Mouse (Mus musculus): ENCODE results near the gene Cggbp1.

Gene Cggbp1

GRCm38 (mm10) chr16:64873416-64874305 lies 21.9 kb downstream of the Cggbp1 start:
- peak; percentile 67 for DNase-seq (ENCODE audit: low read depth)

GRCm38 (mm10) chr16:64875384-64875783 lies 23.6 kb downstream of the Cggbp1 start:
- no peak for DNase-seq (ENCODE audit: low read depth)

GRCm38 (mm10) chr16:64875822-64876221 lies 24.0 kb downstream of the Cggbp1 start:
- no peak for DNase-seq (ENCODE audit: low read depth)

GRCm38 (mm10) chr16:64876631-64877265 lies 25.0 kb downstream of the Cggbp1 start:
- DNase-seq (ENCODE audit: low read depth), result no peak

- no peak for DNase-seq (ENCODE audit: low read depth)
Measured at GRCm38 (mm10) chr16:64877314-64877713, 25.5 kb downstream of the Cggbp1 start.

- no peak for DNase-seq (ENCODE audit: low read depth)
Measured at GRCm38 (mm10) chr16:64878611-64879132, 26.9 kb downstream of the Cggbp1 start.

- no peak for DNase-seq (ENCODE audit: low read depth)
Measured at GRCm38 (mm10) chr16:64879735-64880134, 27.9 kb downstream of the Cggbp1 start.

GRCm38 (mm10) chr16:64880986-64881385 lies 29.2 kb downstream of the Cggbp1 start:
- no peak for DNase-seq (ENCODE audit: low read depth)

- DNase-seq (ENCODE audit: low read depth), result no peak
Measured at GRCm38 (mm10) chr16:64881442-64881841, 29.6 kb downstream of the Cggbp1 start.

- no peak for DNase-seq (ENCODE audit: low read depth)
Measured at GRCm38 (mm10) chr16:64883896-64884295, 32.1 kb downstream of the Cggbp1 start.

GRCm38 (mm10) chr16:64884420-64884838 lies 32.6 kb downstream of the Cggbp1 start:
- DNase-seq (ENCODE audit: low read depth), result no peak

- DNase-seq (ENCODE audit: low read depth), result no peak
Measured at GRCm38 (mm10) chr16:64885142-64885541, 33.3 kb downstream of the Cggbp1 start.

- DNase-seq (ENCODE audit: low read depth), result no peak
Measured at GRCm38 (mm10) chr16:64885547-64885946, 33.8 kb downstream of the Cggbp1 start.

GRCm38 (mm10) chr16:64889496-64889895 lies 37.7 kb downstream of the Cggbp1 start:
- DNase-seq (ENCODE audit: low read depth), result no peak

- no peak for DNase-seq (ENCODE audit: low read depth)
Measured at GRCm38 (mm10) chr16:64899084-64899483, 47.3 kb downstream of the Cggbp1 start.

- no peak for DNase-seq (ENCODE audit: low read depth)
Measured at GRCm38 (mm10) chr16:64903328-64903727, 51.5 kb downstream of the Cggbp1 start.

- DNase-seq (ENCODE audit: low read depth), result no peak
Measured at GRCm38 (mm10) chr16:64907112-64907511, 55.3 kb downstream of the Cggbp1 start.

- no peak for DNase-seq (ENCODE audit: low read depth)
Measured at GRCm38 (mm10) chr16:64908747-64909146, 57.0 kb downstream of the Cggbp1 start.
